Mouse (Mus musculus): Measurements from ENCODE around the gene Bcat2.

DNA sequence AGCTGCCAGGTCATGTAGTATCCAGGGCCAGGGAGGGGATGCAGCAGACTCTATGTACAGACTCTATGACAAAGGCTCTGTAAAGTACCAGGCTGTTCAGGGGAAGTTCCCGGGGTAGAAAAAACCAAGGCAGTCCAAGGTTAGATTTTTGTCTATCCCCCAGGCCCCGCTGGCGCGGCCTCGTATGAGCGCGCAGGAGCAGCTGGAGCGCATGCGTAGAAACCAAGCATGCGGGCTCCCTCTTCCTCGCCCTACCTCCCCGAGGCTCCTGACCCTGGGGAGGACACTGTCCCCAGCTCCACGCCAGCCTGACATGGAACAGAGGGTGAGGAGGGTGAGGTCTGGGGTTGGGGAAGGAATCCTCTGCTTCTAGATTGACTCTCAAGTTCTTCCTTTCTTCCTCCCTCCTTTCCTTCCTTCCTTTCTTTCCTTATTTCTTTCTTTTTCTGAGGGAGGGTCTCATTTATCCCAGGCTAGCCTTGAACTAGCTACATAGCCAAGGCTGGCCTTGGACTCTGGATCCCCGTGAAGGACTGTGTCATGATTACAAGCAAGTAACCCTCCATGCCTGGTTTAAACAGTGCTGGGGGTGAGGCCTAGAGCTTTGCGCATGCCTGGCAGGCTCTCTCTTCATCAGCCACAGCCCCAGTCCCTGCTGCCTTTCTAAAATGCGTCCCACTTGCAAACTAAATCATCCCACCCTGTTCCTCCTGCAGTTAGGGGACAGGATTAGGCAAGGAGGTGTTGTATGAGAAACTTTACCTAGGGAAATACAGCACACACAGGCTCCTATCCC lies 20.1 kb upstream of the Bcat2 start:
- TF ChIP-seq GATA1 (IDR thresholded peaks at IDR 0.05; ENCODE audit: borderline replicate concordance, low read length) (no peak), FLI1 (IDR thresholded peaks at IDR 0.05; ENCODE audit: low read length) (no peak)
